Mouse (Mus musculus) thymus, adult 2 months (tissue): Measurements from ENCODE around the gene Nell2.

ENCODE experiments used
- CTCF ChIP-seq: fragments of 200-500 bp; IDR thresholded peaks from 2 replicates; pipeline ENCODE4 v1.5.1; 2012; ENCODE audit warnings: mild to moderate bottlenecking, control low read depth, low read length, moderate library complexity, borderline replicate concordance; ENCODE audit not compliant: control insufficient read depth, poor library complexity, insufficient read depth; ENCODE audit errors: extremely low read depth
- POLR2A ChIP-seq: fragments of 200-500 bp; IDR thresholded peaks from 2 replicates; pipeline ENCODE4 v1.6.1; 2012; ENCODE audit warnings: mild to moderate bottlenecking, low read length, control low read depth, moderate library complexity; ENCODE audit not compliant: control insufficient read depth, poor library complexity, insufficient read depth; ENCODE audit errors: extremely low read depth

DNA sequence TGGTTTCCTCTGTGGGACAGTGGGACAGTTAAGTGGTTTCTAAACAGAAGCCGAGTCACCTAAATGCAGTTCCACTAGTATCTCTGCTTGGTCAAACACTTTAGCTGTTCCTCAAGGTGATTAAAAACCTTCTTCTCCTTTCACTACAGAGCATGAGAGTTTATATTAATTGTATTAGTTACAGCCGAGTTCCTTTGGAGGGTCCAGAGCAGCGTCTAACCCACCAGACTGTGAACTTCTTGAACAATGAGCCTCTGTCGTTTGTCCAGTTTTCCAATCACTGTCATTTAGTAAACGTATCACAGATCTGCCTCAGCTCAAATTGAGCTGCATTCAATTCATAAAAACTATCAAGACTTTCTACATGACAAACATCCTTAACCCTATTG lies 498.9 kb downstream of the Nell2 start:
- TF ChIP-seq POLR2A (no peak), CTCF (no peak)
